Mouse (Mus musculus): ENCODE data around the gene Gdf15.

DNA sequence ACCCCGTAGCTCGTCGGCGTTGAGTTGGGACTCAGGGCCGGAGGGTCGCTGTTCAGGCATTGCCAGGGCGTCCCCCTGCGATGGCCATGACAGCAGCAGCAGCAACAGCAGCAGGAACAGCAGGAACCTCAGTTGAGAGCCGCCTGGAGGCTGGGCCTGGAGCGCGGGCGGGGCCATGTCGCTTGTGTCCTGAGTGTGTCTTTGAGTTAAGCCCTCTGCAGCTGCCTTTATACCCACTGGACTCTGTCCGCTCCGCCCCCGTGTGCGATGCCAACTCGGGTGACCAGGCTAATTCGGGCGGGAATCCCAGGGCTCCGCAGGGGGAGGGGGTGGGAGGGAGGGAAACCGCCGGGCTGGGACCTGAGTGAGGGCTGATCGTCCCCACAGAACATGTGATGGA is 820 bp downstream of the Gdf15 start:
- TF ChIP-seq CTCF (IDR thresholded peaks at IDR 0.05; ENCODE audit: extremely low read depth, insufficient read depth, low read length) (no peak), POLR2A (IDR thresholded peaks at IDR 0.05; ENCODE audit: extremely low read depth, insufficient read depth, low read length) (no peak)
